Mouse (Mus musculus): ENCODE measurements around the gene Usp28. TPM values are rescaled to one million over a fixed set of nuclear protein-coding genes. Genes with fewer than 3 reads are reported as not detected.

Usp28 gene
- polyA plus RNA-seq, 1 experiment from 2014 or later = 99.1 TPM

Other genes starting within 250 kb of the Usp28 start
- 6.0 and 7.3 TPM in 2 replicates for gene Zbtb16, start 149.2 kb upstream of the Usp28 start, polyA plus RNA-seq (2015; fragmentation: Nextera tagmentation; extraction: Ambion mirVana)
- 0.60 and 0.63 TPM in 2 replicates for gene Htr3a, start 74.3 kb upstream of the Usp28 start, polyA plus RNA-seq (2015; fragmentation: Nextera tagmentation; extraction: Ambion mirVana)
- gene Htr3b, start 20.4 kb upstream of the Usp28 start, polyA plus RNA-seq (2015; fragmentation: Nextera tagmentation; extraction: Ambion mirVana) = 0.24 TPM in 1 of 2 replicates, not detected in the other
- gene Zw10, start 70.2 kb downstream of the Usp28 start, polyA plus RNA-seq (2015; fragmentation: Nextera tagmentation; extraction: Ambion mirVana) = 20.4 and 25.7 TPM in 2 replicates
- gene Tmprss5, start 95.9 kb downstream of the Usp28 start, polyA plus RNA-seq (2015; fragmentation: Nextera tagmentation; extraction: Ambion mirVana) = 0.19 and 0.30 TPM in 2 replicates